Mouse (Mus musculus) ES-Bruce4 (cell line): ENCODE data around the gene Tmem182.

Experiments used
- CTCF ChIP-seq: IDR thresholded peaks from one replicate; pipeline ENCODE4 v1.8.1; 2011; ENCODE audit warnings: low read depth, low read length
- POLR2A ChIP-seq: IDR thresholded peaks from one replicate; pipeline ENCODE4 v1.8.1; 2011; ENCODE audit warnings: low read length; ENCODE audit not compliant: insufficient read depth

DNA sequence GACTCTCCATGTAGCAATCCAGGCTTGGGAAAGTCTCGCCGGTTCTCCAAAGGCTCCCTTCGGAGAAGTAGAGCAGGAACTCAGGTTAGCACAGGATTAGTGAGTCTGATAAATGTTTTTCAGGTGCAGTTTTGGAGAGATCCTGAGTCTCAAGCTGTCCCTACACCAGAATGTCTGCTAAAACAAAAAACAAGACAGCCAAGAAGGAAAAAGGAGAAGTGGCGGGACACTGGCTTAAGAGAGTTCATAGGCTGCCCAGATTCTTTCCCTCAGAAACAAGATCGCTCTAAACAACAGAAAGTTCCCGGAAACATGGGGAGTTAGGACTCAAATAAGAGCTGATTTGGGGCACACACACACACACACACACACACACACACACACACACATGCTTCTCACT, 74.1 kb downstream of the Tmem182 start:
- TF ChIP-seq POLR2A (no peak), CTCF (no peak)
